Mouse (Mus musculus): ENCODE measurements around the gene Pde9a. TPM values are rescaled to one million over a fixed set of nuclear protein-coding genes. Genes with fewer than 3 reads are reported as not detected.

The Pde9a gene
- 35.8 and 36.7 TPM in 2 replicates for polyA plus RNA-seq (2014; fragmentation: Nextera tagmentation; extraction: Ambion mirVana)

GRCm38 (mm10) chr17:31385671-31386665 lies at the start of gene Pde9a:
Gene Pde9a (plus strand): TSS chr17:31386210.
- Histone ChIP-seq H3K9ac (peak within 1 kb of the TSS; percentile 76), H3K4me2 (peak within 1 kb of the TSS; percentile 89), H3K4me1 (ENCODE audit: insufficient read depth) (peaks cover 34% of the 10 kb centered on the region), H3K9me3 (ENCODE audit: low read depth, low read length) (no peaks in the 10 kb centered on the region), H3K27ac (ENCODE audit: low read depth) (peak within 1 kb of the TSS; percentile 72), H3K27me3 (ENCODE audit: insufficient read depth, low read length) (no peaks in the 10 kb centered on the region), H3K36me3 (ENCODE audit: insufficient read depth) (no peaks in the 10 kb centered on the region), H3K4me3 (ENCODE audit: low read depth, low read length) (peak within 1 kb of the TSS; percentile 74)
- under 1% methylated on average over 48 of the region's 56 CpGs for WGBS
- DNase-seq, result peak; percentile 86
- ATAC-seq (ENCODE audit: insufficient read depth), result peak; percentile 78
- no peak for TF ChIP-seq CTCF (IDR thresholded peaks at IDR 0.05; ENCODE audit: low read depth)

GRCm38 (mm10) chr17:31339769-31340168 lies 46.2 kb upstream of the Pde9a start:
- Histone ChIP-seq H3K4me1 (ENCODE audit: insufficient read depth) (no peaks in the 10 kb centered on the region), H3K4me2 (no peak overlapping the region), H3K9me3 (ENCODE audit: low read depth, low read length) (no peaks in the 10 kb centered on the region), H3K4me3 (ENCODE audit: low read depth, low read length) (no peak overlapping the region), H3K36me3 (ENCODE audit: insufficient read depth) (no peaks in the 10 kb centered on the region), H3K9ac (no peak overlapping the region), H3K27me3 (ENCODE audit: insufficient read depth, low read length) (no peaks in the 10 kb centered on the region), H3K27ac (ENCODE audit: low read depth) (no peak overlapping the region)
- TF ChIP-seq CTCF (IDR thresholded peaks at IDR 0.05; ENCODE audit: low read depth), result no peak
- DNase-seq, result no peak
- 73% methylated on average over 2 of the region's 2 CpGs for WGBS
- ATAC-seq (ENCODE audit: insufficient read depth), result no peak

- no peak for TF ChIP-seq CTCF (IDR thresholded peaks at IDR 0.05; ENCODE audit: low read depth)
- Histone ChIP-seq H3K9me3 (ENCODE audit: low read depth, low read length) (no peaks in the 10 kb centered on the region), H3K27ac (ENCODE audit: low read depth) (no peak overlapping the region), H3K4me3 (ENCODE audit: low read depth, low read length) (no peak overlapping the region), H3K9ac (no peak overlapping the region), H3K36me3 (ENCODE audit: insufficient read depth) (no peaks in the 10 kb centered on the region), H3K4me2 (no peak overlapping the region), H3K4me1 (ENCODE audit: insufficient read depth) (no peaks in the 10 kb centered on the region), H3K27me3 (ENCODE audit: insufficient read depth, low read length) (no peaks in the 10 kb centered on the region)
- 74% methylated on average over 6 of the region's 6 CpGs for WGBS
- DNase-seq (no peak), ATAC-seq (ENCODE audit: insufficient read depth) (no peak)
Measured at GRCm38 (mm10) chr17:31342191-31342590, 43.8 kb upstream of the Pde9a start.

- no peak for ATAC-seq (ENCODE audit: insufficient read depth)
- Histone ChIP-seq H3K9me3 (ENCODE audit: low read depth, low read length) (no peaks in the 10 kb centered on the region), H3K4me3 (ENCODE audit: low read depth, low read length) (no peak overlapping the region), H3K27me3 (ENCODE audit: insufficient read depth, low read length) (no peaks in the 10 kb centered on the region), H3K9ac (no peak overlapping the region), H3K27ac (ENCODE audit: low read depth) (no peak overlapping the region), H3K4me1 (ENCODE audit: insufficient read depth) (no peaks in the 10 kb centered on the region), H3K4me2 (no peak overlapping the region), H3K36me3 (ENCODE audit: insufficient read depth) (no peaks in the 10 kb centered on the region)
- WGBS, result 42% methylated on average over 5 of the region's 5 CpGs
- peak; percentile 88 for TF ChIP-seq CTCF (IDR thresholded peaks at IDR 0.05; ENCODE audit: low read depth)
- peak; percentile 89 for DNase-seq
Measured at GRCm38 (mm10) chr17:31344172-31344801, 41.7 kb upstream of the Pde9a start.

- TF ChIP-seq CTCF (IDR thresholded peaks at IDR 0.05; ENCODE audit: low read depth), result no peak
- Histone ChIP-seq H3K27me3 (ENCODE audit: insufficient read depth, low read length) (no peaks in the 10 kb centered on the region), H3K4me1 (ENCODE audit: insufficient read depth) (no peaks in the 10 kb centered on the region), H3K27ac (ENCODE audit: low read depth) (no peak overlapping the region), H3K4me2 (no peak overlapping the region), H3K9me3 (ENCODE audit: low read depth, low read length) (no peaks in the 10 kb centered on the region), H3K9ac (no peak overlapping the region), H3K36me3 (ENCODE audit: insufficient read depth) (no peaks in the 10 kb centered on the region), H3K4me3 (ENCODE audit: low read depth, low read length) (no peak overlapping the region)
- 63% methylated on average over 3 of the region's 3 CpGs for WGBS
- ATAC-seq (ENCODE audit: insufficient read depth) (no peak), DNase-seq (no peak)
Measured at GRCm38 (mm10) chr17:31344816-31345215, 41.2 kb upstream of the Pde9a start.

GRCm38 (mm10) chr17:31348129-31348528 lies 37.9 kb upstream of the Pde9a start:
- H3K4me3 ChIP-seq (ENCODE audit: low read depth, low read length), result no peak overlapping the region
- H3K27ac ChIP-seq (ENCODE audit: low read depth), result no peak overlapping the region
- H3K27me3 ChIP-seq (ENCODE audit: insufficient read depth, low read length), result no peaks in the 10 kb centered on the region
- no peaks in the 10 kb centered on the region for H3K36me3 ChIP-seq (ENCODE audit: insufficient read depth)
- H3K4me1 ChIP-seq (ENCODE audit: insufficient read depth), result no peaks in the 10 kb centered on the region
- ATAC-seq (ENCODE audit: insufficient read depth) (no peak), DNase-seq (no peak)
- H3K9ac ChIP-seq, result no peak overlapping the region
- no peaks in the 10 kb centered on the region for H3K9me3 ChIP-seq (ENCODE audit: low read depth, low read length)
- no peak for TF ChIP-seq CTCF (IDR thresholded peaks at IDR 0.05; ENCODE audit: low read depth)
- no peak overlapping the region for H3K4me2 ChIP-seq
- WGBS, result 81% methylated on average over 5 of the region's 5 CpGs

- no peak for DNase-seq
- no peaks in the 10 kb centered on the region for H3K36me3 ChIP-seq (ENCODE audit: insufficient read depth)
- WGBS, result 70% methylated on average over 12 of the region's 12 CpGs
Measured at GRCm38 (mm10) chr17:31349388-31349787, 36.6 kb upstream of the Pde9a start.

More at GRCm38 (mm10) chr17:31349388-31349787, 36.6 kb upstream of the Pde9a start:
- H3K4me1 ChIP-seq (ENCODE audit: insufficient read depth), result no peaks in the 10 kb centered on the region
- H3K9ac ChIP-seq, result no peak overlapping the region
- TF ChIP-seq CTCF (IDR thresholded peaks at IDR 0.05; ENCODE audit: low read depth), result no peak
- no peak overlapping the region for H3K4me3 ChIP-seq (ENCODE audit: low read depth, low read length)
- no peak overlapping the region for H3K27ac ChIP-seq (ENCODE audit: low read depth)
- no peaks in the 10 kb centered on the region for H3K9me3 ChIP-seq (ENCODE audit: low read depth, low read length)
- H3K4me2 ChIP-seq, result no peak overlapping the region
- ATAC-seq (ENCODE audit: insufficient read depth), result no peak
- no peaks in the 10 kb centered on the region for H3K27me3 ChIP-seq (ENCODE audit: insufficient read depth, low read length)
